Mouse (Mus musculus) neural tube, embryonic 15.5 days (tissue): ENCODE measurements at regions not wholly inside any gene's neighbourhood (a gene's known extent, or its start where the extent isn't known, plus 50 kb on each side); places are given as distances from the start of the nearest gene placed in this dataset.

Experiments
- ATAC-seq: fragments of 200-750 bp; cut with Nextera tagmentation; 2 replicates; pipeline ENCODE4 v1.8.0; 2017; ENCODE audit warnings: mild to moderate bottlenecking, moderate TSS enrichment, moderate library complexity; ENCODE audit not compliant: low FRiP score
- H3K27ac ChIP-seq: fragments of 300-500 bp; sonication (generic); replicated peaks from 2 replicates; pipeline ENCODE4 v1.5.1; 2015; ENCODE audit warnings: mild to moderate bottlenecking, inconsistent platforms
- H3K27me3 ChIP-seq: fragments of 300-500 bp; sonication (generic); replicated peaks from 2 replicates; pipeline ENCODE4 v1.6.1; 2015; ENCODE audit warnings: inconsistent platforms
- H3K36me3 ChIP-seq: fragments of 300-500 bp; sonication (generic); 2 replicates; pipeline ENCODE4 v1.6.1; 2015; ENCODE audit warnings: inconsistent platforms
- H3K4me1 ChIP-seq: fragments of 300-500 bp; sonication (generic); 2 replicates; pipeline ENCODE4 v1.6.1; 2015; ENCODE audit warnings: inconsistent platforms
- H3K4me2 ChIP-seq: fragments of 300-500 bp; sonication (generic); 2 replicates; pipeline ENCODE4 v1.6.1; 2015; ENCODE audit warnings: inconsistent platforms, mild to moderate bottlenecking, moderate library complexity
- H3K4me3 ChIP-seq: fragments of 300-500 bp; sonication (generic); replicated peaks from 2 replicates; pipeline ENCODE4 v1.5.1; 2015; ENCODE audit warnings: mild to moderate bottlenecking, inconsistent platforms
- H3K9ac ChIP-seq: fragments of 300-500 bp; sonication (generic); replicated peaks from 2 replicates; pipeline ENCODE4 v1.6.1; 2015; ENCODE audit warnings: mild to moderate bottlenecking, inconsistent platforms
- H3K9me3 ChIP-seq: fragments of 300-500 bp; sonication (generic); replicated peaks from 2 replicates; pipeline ENCODE4 v1.6.1; 2016; ENCODE audit warnings: inconsistent platforms
- WGBS: fragments of 180-500 bp; shearing (Covaris S2); methylation state at CpG from one replicate; pipeline ENCODE4 v1.1.7; 2015; ENCODE audit warnings: mixed read lengths; 5-methylcytosine and 5-hydroxymethylcytosine counted together

GRCm38 (mm10) chr9:23651300-23651699 is 428.4 kb downstream of the Bmper start:
- Histone ChIP-seq H3K27ac (no peak overlapping the region), H3K36me3 (no peaks in the 10 kb centered on the region), H3K4me2 (no peak overlapping the region), H3K9ac (no peak overlapping the region), H3K4me1 (no peaks in the 10 kb centered on the region), H3K27me3 (no peaks in the 10 kb centered on the region), H3K9me3 (no peaks in the 10 kb centered on the region), H3K4me3 (no peak overlapping the region)
- no peak for ATAC-seq
- 81% methylated on average over 2 of the region's 2 CpGs for WGBS

DNA sequence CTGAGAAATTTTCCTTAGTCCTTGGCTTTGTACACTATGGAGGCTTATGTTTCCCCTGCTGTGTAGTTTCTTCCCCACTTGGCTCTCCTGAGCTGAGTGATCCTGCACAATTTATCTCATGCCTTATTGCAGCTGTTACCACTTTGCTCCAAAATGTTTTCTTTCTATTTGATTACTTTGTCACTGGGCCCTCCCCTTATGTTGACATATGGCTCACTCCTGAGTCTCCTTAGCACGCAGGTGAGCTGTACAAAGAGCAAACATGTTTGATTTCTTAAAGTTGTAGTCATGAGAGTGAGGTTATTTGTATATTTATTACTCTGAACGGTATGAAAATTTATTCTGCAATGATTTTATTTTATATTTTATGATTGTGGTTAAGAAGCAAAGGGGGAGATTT is 430.2 kb downstream of the Bmper start:
- Histone ChIP-seq H3K4me1 (no peaks in the 10 kb centered on the region), H3K9ac (no peak overlapping the region), H3K27ac (no peak overlapping the region), H3K27me3 (no peaks in the 10 kb centered on the region), H3K36me3 (no peaks in the 10 kb centered on the region), H3K4me3 (no peak overlapping the region), H3K4me2 (no peak overlapping the region), H3K9me3 (no peaks in the 10 kb centered on the region)
- ATAC-seq = no peak
- WGBS = 72% methylated on average over 2 of the region's 2 CpGs

DNA sequence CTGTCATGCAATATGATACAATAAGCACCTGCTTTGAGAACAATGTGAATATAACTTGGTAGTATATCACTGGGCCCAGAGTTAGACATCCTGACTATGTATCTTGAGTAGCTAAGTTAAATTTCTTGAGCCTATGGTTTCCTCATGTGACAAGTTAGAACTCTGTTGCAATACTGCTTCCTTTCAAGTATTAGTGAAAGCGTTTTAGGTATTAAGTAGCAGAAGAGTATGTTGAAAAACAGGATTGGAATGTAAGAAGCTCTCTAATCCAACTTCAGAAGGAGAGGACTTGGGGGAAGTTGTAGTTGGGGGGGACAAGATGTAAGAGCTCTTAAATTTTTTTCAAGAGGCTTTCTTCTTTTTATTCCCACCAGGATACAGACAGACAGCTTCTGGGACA is 431.9 kb downstream of the Bmper start:
- WGBS = 86% methylated on average over 1 of the region's 1 CpGs
- H3K36me3 ChIP-seq = no peaks in the 10 kb centered on the region

DNA sequence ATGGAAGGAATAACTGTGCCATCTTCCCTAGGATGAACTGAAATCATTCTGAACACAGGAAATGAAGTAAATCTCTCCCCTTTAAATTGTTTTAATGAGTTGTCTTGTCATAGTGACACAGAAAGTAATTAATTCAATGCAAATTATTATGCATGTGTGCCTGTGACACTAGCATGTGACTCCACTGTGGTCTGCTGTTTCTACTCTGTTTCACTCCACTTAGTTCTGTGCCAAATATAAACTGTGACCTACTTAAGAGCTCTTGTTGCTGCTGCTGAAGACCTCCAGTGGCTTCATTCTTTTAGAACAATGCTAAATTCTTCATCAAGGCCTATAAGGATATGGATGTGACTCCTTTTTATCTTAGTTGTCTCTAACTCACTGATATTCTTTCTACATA is 431.8 kb upstream of the Npsr1 start:
- 0 out of 2 replicates have a peak, but pooled peaks cover 4% of the 10 kb centered on the region for H3K4me1 ChIP-seq
- no peak overlapping the region for H3K4me3 ChIP-seq
- no peak for ATAC-seq
- no peak overlapping the region for H3K9ac ChIP-seq
- no peak overlapping the region for H3K4me2 ChIP-seq
- H3K36me3 ChIP-seq = no peaks in the 10 kb centered on the region
- H3K27ac ChIP-seq = no peak overlapping the region
- no peaks in the 10 kb centered on the region for H3K27me3 ChIP-seq
- H3K9me3 ChIP-seq = no peaks in the 10 kb centered on the region

More for the DNA sequence above, 431.9 kb downstream of the Bmper start:
- Histone ChIP-seq H3K4me3 (no peak overlapping the region), H3K27me3 (no peaks in the 10 kb centered on the region), H3K27ac (no peak overlapping the region), H3K9ac (no peak overlapping the region), H3K9me3 (no peaks in the 10 kb centered on the region), H3K4me2 (no peak overlapping the region), H3K4me1 (no peaks in the 10 kb centered on the region)
- no peak for ATAC-seq

DNA sequence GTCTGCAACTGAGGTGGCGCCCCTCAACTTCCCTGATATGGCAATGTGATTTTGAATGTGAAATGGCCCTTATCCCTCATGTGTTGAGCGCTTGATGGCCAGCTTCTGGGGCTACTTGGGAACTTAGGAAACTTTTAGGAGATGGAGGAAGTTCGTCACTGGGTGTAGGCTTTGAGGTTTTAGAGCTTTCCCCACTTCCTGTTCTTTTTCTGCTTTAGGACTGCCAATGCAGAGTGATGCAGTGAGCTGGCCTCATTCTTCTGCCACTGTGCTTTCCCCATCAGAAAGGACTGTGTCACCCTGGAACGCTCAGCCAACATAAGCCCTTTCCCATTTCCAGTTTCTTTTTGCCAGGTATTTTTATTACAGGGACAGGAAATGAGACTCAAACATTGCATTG is 428.6 kb upstream of the Npsr1 start:
- Histone ChIP-seq H3K27me3 (no peaks in the 10 kb centered on the region), H3K27ac (no peak overlapping the region), H3K9me3 (no peaks in the 10 kb centered on the region), H3K9ac (no peak overlapping the region), H3K4me3 (no peak overlapping the region), H3K4me2 (no peak overlapping the region), H3K36me3 (no peaks in the 10 kb centered on the region), H3K4me1 (0 out of 2 replicates have a peak, but pooled peaks cover 4% of the 10 kb centered on the region)
- 90% methylated on average over 4 of the region's 4 CpGs for WGBS
- ATAC-seq = no peak

DNA sequence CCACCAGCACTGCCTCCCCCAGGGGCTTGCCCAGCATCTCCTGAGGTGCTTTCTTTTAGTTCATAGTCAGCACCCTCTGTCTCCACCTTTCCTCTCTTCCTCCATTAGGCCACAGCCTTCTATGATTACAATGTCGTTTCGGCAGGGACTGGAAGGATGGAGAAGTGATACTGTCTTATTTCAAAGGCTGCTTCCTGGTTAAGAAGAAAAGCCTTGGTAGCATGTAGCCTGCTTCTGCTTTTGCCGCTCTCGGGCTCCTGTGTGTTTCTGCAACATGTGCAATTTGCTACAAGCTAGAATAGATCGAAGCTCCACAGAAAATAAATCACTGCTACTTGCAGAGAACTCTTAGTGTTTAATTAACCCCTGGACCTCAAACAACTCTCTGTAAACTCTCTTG is 427.2 kb upstream of the Npsr1 start:
- H3K4me2 ChIP-seq = no peak overlapping the region
- ATAC-seq = no peak

DNA sequence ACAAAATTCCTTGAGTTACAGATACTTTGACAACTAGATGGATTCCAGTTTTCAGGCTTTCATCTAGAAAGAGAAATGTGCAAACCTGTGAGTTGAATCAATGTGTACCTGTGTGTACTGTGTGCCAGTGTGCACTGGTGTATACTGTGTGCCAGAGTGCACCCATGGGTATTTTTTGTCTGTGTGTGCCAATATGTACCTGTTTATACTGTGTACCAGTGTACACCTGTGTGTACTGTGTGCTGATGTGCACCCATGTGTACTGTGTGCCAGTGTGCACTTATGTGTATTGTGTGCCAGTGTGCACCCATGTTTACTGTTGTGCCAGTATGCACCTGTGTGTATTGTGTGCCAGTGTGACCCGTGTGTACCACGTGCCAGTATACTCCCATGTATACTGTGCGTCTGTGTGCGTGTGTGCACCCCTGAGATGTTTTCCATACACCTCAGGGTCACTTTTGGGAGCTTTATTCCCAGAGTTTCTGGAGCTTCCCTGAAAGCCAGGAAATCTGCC is 424.4 kb upstream of the Npsr1 start:
- Histone ChIP-seq H3K27me3 (no peaks in the 10 kb centered on the region), H3K4me2 (no peak overlapping the region), H3K36me3 (no peaks in the 10 kb centered on the region), H3K9me3 (no peaks in the 10 kb centered on the region), H3K27ac (no peak overlapping the region), H3K4me3 (no peak overlapping the region), H3K9ac (no peak overlapping the region), H3K4me1 (0 out of 2 replicates have a peak, but pooled peaks cover 4% of the 10 kb centered on the region)
- no peak for ATAC-seq
- WGBS = 95% methylated on average over 4 of the region's 4 CpGs

More for the DNA sequence above, 427.2 kb upstream of the Npsr1 start:
- Histone ChIP-seq H3K27ac (no peak overlapping the region), H3K9ac (no peak overlapping the region), H3K4me1 (0 out of 2 replicates have a peak, but pooled peaks cover 4% of the 10 kb centered on the region), H3K36me3 (no peaks in the 10 kb centered on the region), H3K9me3 (no peaks in the 10 kb centered on the region), H3K4me3 (no peak overlapping the region), H3K27me3 (no peaks in the 10 kb centered on the region)
- WGBS = 25% methylated on average over 5 of the region's 5 CpGs

GRCm38 (mm10) chr9:23674833-23675232 is 423.0 kb upstream of the Npsr1 start:
- 50% methylated on average over 8 of the region's 8 CpGs for WGBS
- no peak for ATAC-seq
- no peaks in the 10 kb centered on the region for H3K9me3 ChIP-seq
- no peak overlapping the region for H3K4me3 ChIP-seq
- H3K4me2 ChIP-seq = no peak overlapping the region
- no peak overlapping the region for H3K27ac ChIP-seq
- H3K27me3 ChIP-seq = no peaks in the 10 kb centered on the region
- H3K4me1 ChIP-seq = 0 out of 2 replicates have a peak, but pooled peaks cover 4% of the 10 kb centered on the region
- no peaks in the 10 kb centered on the region for H3K36me3 ChIP-seq
- no peak overlapping the region for H3K9ac ChIP-seq

DNA sequence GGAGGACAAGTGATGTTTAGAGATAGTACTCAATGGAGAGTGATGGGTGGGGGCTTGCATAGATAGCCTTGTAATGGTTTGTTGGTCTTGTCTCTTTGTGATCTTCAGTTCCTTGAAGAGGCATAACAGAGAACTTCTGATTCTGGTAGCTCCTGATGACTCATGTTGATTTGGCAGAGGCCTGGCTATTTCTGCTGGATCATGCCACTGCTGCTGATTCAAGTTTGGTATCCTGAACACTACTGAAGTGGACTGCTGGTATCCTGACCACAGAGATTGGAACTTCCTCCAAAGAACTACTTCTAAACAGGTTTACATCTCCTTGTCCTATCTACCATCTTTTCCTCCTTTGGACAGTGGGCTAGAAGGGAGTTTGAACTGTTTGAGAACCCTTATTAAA is 408.3 kb upstream of the Npsr1 start:
- Histone ChIP-seq H3K27ac (no peak overlapping the region), H3K4me3 (no peak overlapping the region)
- ATAC-seq = no peak

DNA sequence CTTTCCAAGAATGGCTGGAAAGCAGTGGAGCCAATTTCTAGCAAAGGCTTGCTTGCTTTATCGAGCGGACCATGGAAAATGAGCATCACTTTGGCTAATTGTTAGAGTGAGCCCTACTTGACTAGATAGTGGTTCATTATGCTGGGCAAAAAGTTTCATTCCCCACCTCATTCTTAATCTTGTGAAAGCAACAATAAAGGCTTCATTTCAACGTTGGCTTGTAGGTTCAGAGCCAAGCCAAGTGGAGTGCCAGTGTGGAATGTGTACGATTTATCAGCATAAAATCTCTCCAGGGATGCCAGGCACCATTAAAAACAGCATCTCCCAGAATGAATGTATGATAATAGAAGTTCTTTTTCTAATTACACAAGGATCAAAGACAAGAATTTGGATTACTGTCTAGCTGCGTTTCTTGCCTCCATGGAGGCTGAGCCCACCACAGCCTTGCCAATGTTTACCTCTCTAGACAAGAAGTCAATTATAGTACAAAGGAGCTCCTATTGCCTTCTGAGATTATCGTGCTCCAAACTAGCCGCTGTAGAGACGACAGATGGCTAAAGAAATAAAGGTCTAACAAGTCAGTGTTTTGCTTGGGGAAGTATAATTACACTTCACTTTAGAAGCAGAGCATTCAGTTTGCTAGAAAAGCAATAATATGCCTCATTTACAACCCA is 404.9 kb upstream of the Npsr1 start:
- Histone ChIP-seq H3K4me1 (0 out of 2 replicates have a peak, but pooled peaks cover 7% of the 10 kb centered on the region), H3K9me3 (no peaks in the 10 kb centered on the region), H3K27ac (no peak overlapping the region), H3K4me2 (no peak overlapping the region), H3K36me3 (no peaks in the 10 kb centered on the region), H3K9ac (no peak overlapping the region), H3K4me3 (no peak overlapping the region), H3K27me3 (no peaks in the 10 kb centered on the region)
- 37% methylated on average over 8 of the region's 8 CpGs for WGBS
- peak; percentile 69 for ATAC-seq

More for the DNA sequence above, 408.3 kb upstream of the Npsr1 start:
- H3K9me3 ChIP-seq = no peaks in the 10 kb centered on the region
- H3K27me3 ChIP-seq = no peaks in the 10 kb centered on the region
- no peaks in the 10 kb centered on the region for H3K36me3 ChIP-seq
- H3K4me2 ChIP-seq = no peak overlapping the region
- 0 out of 2 replicates have a peak, but pooled peaks cover 7% of the 10 kb centered on the region for H3K4me1 ChIP-seq
- H3K9ac ChIP-seq = no peak overlapping the region

- no peak overlapping the region for H3K4me2 ChIP-seq
- H3K9ac ChIP-seq = no peak overlapping the region
- H3K4me3 ChIP-seq = no peak overlapping the region
- 35% methylated on average over 1 of the region's 1 CpGs for WGBS
- H3K4me1 ChIP-seq = 0 out of 2 replicates have a peak, but pooled peaks cover 7% of the 10 kb centered on the region
- no peaks in the 10 kb centered on the region for H3K9me3 ChIP-seq
- no peak overlapping the region for H3K27ac ChIP-seq
- no peaks in the 10 kb centered on the region for H3K27me3 ChIP-seq
- H3K36me3 ChIP-seq = no peaks in the 10 kb centered on the region
- no peak for ATAC-seq
These were observed 404.4 kb upstream of the Npsr1 start for GRCm38 (mm10) chr9:23693442-23693829.

- Histone ChIP-seq H3K27ac (no peak overlapping the region), H3K27me3 (no peaks in the 10 kb centered on the region), H3K9ac (no peak overlapping the region), H3K9me3 (no peaks in the 10 kb centered on the region), H3K4me1 (0 out of 2 replicates have a peak, but pooled peaks cover 7% of the 10 kb centered on the region), H3K4me3 (no peak overlapping the region), H3K4me2 (no peak overlapping the region), H3K36me3 (no peaks in the 10 kb centered on the region)
- 90% methylated on average over 2 of the region's 2 CpGs for WGBS
- no peak for ATAC-seq
These were observed 403.3 kb upstream of the Npsr1 start for GRCm38 (mm10) chr9:23694481-23694880.
